Mouse (Mus musculus) lung, postnatal 0 days (tissue): Measurements from ENCODE around the gene Nipal1.
A peak's percentile ranks its signal among the peaks of the same experiment; 100 is the strongest.

ENCODE experiments used
- CTCF ChIP-seq: IDR thresholded peaks from 2 replicates; pipeline ENCODE4 v1.5.1; 2016; ENCODE audit warnings: antibody characterized with exemption, mild to moderate bottlenecking
- EP300 ChIP-seq: IDR thresholded peaks from 2 replicates; pipeline ENCODE4 v1.6.1; 2016; ENCODE audit warnings: antibody characterized with exemption, mild to moderate bottlenecking, control low read depth

GRCm38 (mm10) chr5:72674994-72675542 lies 27.5 kb downstream of the Nipal1 start:
- TF ChIP-seq CTCF (no peak), EP300 (peak; percentile 71)
